Mouse (Mus musculus) heart, embryonic 14.5 days (tissue): ENCODE measurements around the gene Snx20. TPM values are rescaled to one million over a fixed set of nuclear protein-coding genes. Genes with fewer than 3 reads are reported as not detected.

ENCODE experiments used
- ATAC-seq: fragments of 200-750 bp; cut with Nextera tagmentation; 2 replicates; pipeline ENCODE4 v1.8.0; 2017; ENCODE audit warnings: low read depth, moderate TSS enrichment; ENCODE audit not compliant: insufficient number of reproducible peaks, insufficient read depth, low FRiP score
- H3K27ac ChIP-seq, 2 experiments: fragments of 200-500 bp in 1 of 2; fragments of 300-500 bp in 1 of 2; sonication (generic) in 1 of 2; replicated peaks in 1 of 2; 2 replicates each; pipeline ENCODE4 v1.5.1; 2012 to 2014; ENCODE audit warnings: low read depth in 2 of 2, low read length in 2 of 2, control low read depth in 1 of 2, mild to moderate bottlenecking in 1 of 2, mixed read lengths in 1 of 2; ENCODE audit not compliant: control insufficient read depth in 1 of 2, insufficient read depth in 1 of 2
- H3K27me3 ChIP-seq: fragments of 300-500 bp; sonication (generic); 2 replicates; pipeline ENCODE4 v1.6.1; 2014; ENCODE audit warnings: mild to moderate bottlenecking, low read length, control low read depth; ENCODE audit not compliant: control insufficient read depth, insufficient read depth
- H3K36me3 ChIP-seq: fragments of 300-500 bp; sonication (generic); 2 replicates; pipeline ENCODE4 v1.6.1; 2014; ENCODE audit warnings: mild to moderate bottlenecking, control low read depth, low read length, mixed read lengths; ENCODE audit not compliant: control insufficient read depth, insufficient read depth
- H3K4me1 ChIP-seq, 2 experiments: fragments of 200-500 bp in 1 of 2; fragments of 300-500 bp in 1 of 2; sonication (generic) in 1 of 2; 2 replicates each; pipeline ENCODE4 v1.6.1; 2012 to 2014; ENCODE audit warnings: low read length in 2 of 2, control low read depth in 1 of 2, mixed read lengths in 1 of 2; ENCODE audit not compliant: control insufficient read depth in 2 of 2, insufficient read depth in 2 of 2
- H3K4me2 ChIP-seq: fragments of 300-500 bp; sonication (generic); 2 replicates; pipeline ENCODE4 v1.6.1; 2014; ENCODE audit warnings: mild to moderate bottlenecking, low read length
- H3K4me3 ChIP-seq, 2 experiments: fragments of 200-500 bp in 1 of 2; fragments of 300-500 bp in 1 of 2; sonication (generic) in 1 of 2; 2 replicates each; pipeline ENCODE4 v1.5.1; 2012 to 2014; ENCODE audit warnings: low read length in 2 of 2, mild to moderate bottlenecking in 2 of 2, control low read depth in 1 of 2, low read depth in 1 of 2, moderate library complexity in 1 of 2; ENCODE audit not compliant: control insufficient read depth in 1 of 2, insufficient read depth in 1 of 2
- H3K9ac ChIP-seq: fragments of 300-500 bp; sonication (generic); 2 replicates; pipeline ENCODE4 v1.6.1; 2014; ENCODE audit warnings: mild to moderate bottlenecking, low read length
- H3K9me3 ChIP-seq: fragments of 300-500 bp; sonication (generic); 2 replicates; pipeline ENCODE4 v1.6.1; 2016; ENCODE audit warnings: low read length, control low read depth; ENCODE audit not compliant: control insufficient read depth
- WGBS: fragments of 180-500 bp; shearing (Covaris S2); extraction: QIAGEN DNeasy Blood & Tissue Kit; methylation state at CpG from one replicate; pipeline ENCODE4 v1.1.7; 2014; 5-methylcytosine and 5-hydroxymethylcytosine counted together
- polyA plus RNA-seq: library from polyadenylated mRNA; unstranded; fragments of >200 nt; fragmentation: Nextera tagmentation; extraction: Ambion mirVana; gene quantifications from 2 replicates; pipeline ENCODE4 v1.2.1, GENCODE M21; 2014

Snx20 gene
- polyA plus RNA-seq, 1 experiment from 2014 or later = 1.7 TPM

DNA sequence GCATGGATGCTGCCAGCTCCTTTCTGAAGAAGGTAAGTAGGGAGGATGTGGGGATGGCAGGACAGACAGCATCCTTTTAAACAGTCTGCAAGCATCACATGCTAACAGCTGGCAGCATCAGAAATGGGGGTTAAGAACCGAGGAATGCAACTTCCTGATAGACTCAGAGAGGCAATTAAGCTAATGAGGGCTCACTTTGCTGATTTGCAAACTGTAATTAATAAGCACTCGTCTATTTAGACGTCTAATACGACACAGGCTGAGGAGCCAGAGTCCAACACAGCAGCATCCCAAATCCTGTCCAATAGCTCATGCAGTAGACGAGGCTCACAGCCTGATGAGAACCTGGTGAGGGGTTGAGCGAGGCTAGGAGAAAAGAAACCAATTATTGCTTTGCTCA lies 25.7 kb downstream of the Snx20 start:
- Histone ChIP-seq H3K27ac (no peak overlapping the region), H3K27me3 (no peaks in the 10 kb centered on the region; the same call in 1 of the 2 replicates), H3K36me3 (no peaks in the 10 kb centered on the region), H3K9me3 (no peaks in the 10 kb centered on the region), H3K4me3 (no peak overlapping the region), H3K4me1 (peaks cover 0 to 3% of the 10 kb centered on the region in 2 experiments; a peak in 1 of 4 replicates), H3K9ac (no peak overlapping the region), H3K4me2 (no peak overlapping the region)
- WGBS = 77% methylated on average over 6 of the region's 6 CpGs
- no peak for ATAC-seq

DNA sequence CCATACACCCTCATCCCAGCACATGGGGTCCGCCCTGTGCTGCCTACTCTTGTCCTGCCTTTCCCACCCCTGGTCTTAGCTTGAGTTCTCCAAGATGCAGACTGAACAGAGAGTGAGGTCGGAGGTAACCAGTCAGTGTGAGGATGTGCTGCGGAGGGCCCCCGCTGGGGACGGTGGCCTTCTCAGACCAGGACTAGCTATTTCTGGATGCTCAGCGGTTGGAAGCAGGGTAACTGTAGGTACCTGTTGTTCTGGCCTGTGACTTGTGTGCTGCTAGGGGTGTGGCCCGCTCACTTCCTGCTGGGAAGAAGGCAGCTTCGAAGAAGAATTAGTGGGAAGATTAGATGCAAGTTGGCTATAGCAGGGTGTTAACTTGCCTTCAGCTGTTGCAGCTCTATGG lies 26.9 kb downstream of the Snx20 start:
- H3K4me1 ChIP-seq = peaks cover 4 to 5% of the 10 kb centered on the region in 2 experiments; a peak in 3 of 4 replicates
- H3K4me3 ChIP-seq = no peak overlapping the region
- H3K9me3 ChIP-seq = no peaks in the 10 kb centered on the region
- no peaks in the 10 kb centered on the region for H3K27me3 ChIP-seq
- no peak overlapping the region for H3K9ac ChIP-seq
- H3K4me2 ChIP-seq = no peak overlapping the region
- ATAC-seq = no peak
- no peak overlapping the region for H3K27ac ChIP-seq
- 68% methylated on average over 8 of the region's 8 CpGs for WGBS
- H3K36me3 ChIP-seq = no peaks in the 10 kb centered on the region

DNA sequence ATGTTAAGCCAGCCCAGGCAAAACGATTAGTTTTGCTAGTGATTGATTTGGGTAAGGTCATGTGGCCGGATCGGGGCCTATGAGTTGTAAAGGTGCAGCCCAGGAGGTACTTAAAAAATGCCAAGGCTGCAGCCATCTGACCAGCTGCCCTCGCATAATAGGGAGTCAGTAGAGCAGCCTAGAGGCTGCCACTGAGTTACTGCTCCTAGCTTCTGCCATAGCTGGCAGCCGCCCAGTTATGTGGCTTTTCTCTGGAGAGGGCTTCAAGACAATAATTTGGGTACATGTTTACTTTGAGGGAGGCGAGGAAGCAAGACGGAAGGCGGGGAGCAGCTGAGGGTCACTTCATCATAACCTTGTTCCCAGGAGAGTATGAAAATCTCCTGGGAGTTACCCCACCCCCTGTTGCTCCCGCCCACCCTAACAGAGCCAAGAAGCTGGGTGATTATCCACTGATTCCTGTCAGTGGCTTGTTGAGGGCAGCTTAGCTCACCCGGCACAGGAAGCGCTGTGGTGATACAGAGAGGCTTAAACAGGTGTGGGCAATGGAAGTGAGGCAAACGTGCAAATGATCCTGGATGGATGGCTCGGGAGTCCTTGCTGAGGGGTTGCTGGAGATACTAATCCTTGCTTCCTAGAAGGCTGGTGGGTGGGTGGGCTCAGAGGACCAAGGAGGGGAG lies 30.4 kb downstream of the Snx20 start:
- no peak overlapping the region for H3K27ac ChIP-seq

DNA sequence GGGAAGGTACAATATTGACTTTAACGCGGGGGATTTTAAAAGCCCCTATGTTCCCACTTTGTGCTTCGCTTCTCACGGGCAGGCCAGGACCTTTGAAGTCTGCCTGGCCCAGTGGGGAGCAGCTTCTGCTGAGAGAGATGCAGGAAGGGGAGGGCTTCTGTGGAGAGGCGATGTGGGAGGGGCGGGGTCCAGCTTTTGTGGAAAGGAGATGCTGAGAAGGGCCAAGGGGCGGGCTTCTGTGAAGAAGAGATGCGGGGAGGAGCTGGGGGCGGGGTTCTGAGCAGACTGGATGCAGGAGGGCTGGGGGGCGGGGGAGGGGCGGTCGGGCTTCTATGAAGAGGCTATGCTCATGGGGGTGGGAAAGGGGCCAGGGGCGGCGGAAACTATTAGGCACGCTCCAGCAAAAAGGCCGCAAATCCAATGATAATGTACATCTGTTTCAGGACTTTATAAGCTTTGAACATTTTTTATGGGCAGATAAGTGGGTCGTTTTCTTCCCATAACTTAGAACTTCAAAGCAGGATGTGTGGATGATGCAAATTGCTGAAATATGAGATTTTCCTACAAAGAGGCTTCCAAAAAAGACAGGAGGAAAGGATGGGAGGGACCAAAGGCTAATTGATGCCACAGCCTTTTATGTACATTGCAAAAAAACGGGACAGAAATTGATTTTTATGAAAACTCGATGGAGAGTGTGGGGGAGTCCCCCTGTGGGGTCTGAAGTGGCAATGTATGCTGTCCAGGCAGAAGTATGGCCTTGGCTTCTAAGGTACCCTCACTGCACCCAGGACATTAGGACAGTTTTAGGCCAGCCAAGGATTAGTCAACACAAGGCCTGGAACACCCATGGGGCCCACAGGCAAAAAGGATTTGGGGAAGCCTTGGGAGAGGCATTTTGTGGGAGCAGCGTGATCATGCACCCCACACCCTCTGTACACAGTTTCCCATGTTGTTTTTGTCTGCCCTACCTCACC lies 31.6 kb downstream of the Snx20 start:
- Histone ChIP-seq H3K4me3 (peak overlapping the region in 1 of 2 experiments; percentile 3; a peak in 2 of 4 replicates), H3K9ac (peak overlapping the region; percentile 7; the same call in 1 of the 2 replicates), H3K36me3 (no peaks in the 10 kb centered on the region), H3K4me1 (peaks cover 7% of the 10 kb centered on the region in 2 experiments; a peak in 3 of 4 replicates), H3K9me3 (peaks cover 7% of the 10 kb centered on the region), H3K27ac (no peak overlapping the region), H3K4me2 (peak overlapping the region; percentile 56), H3K27me3 (no peaks in the 10 kb centered on the region)
- peak; percentile 66 for ATAC-seq
- 16% methylated on average over 19 of the region's 20 CpGs for WGBS

More for the DNA sequence above, 30.4 kb downstream of the Snx20 start:
- no peak overlapping the region for H3K9ac ChIP-seq
- 63% methylated on average over 13 of the region's 13 CpGs for WGBS
- no peaks in the 10 kb centered on the region for H3K27me3 ChIP-seq
- no peaks in the 10 kb centered on the region for H3K36me3 ChIP-seq
- no peak overlapping the region for H3K4me2 ChIP-seq
- H3K9me3 ChIP-seq = peaks cover 7% of the 10 kb centered on the region
- H3K4me1 ChIP-seq = peaks cover 7% of the 10 kb centered on the region in 2 experiments; a peak in 3 of 4 replicates
- no peak for ATAC-seq
- no peak overlapping the region for H3K4me3 ChIP-seq

DNA sequence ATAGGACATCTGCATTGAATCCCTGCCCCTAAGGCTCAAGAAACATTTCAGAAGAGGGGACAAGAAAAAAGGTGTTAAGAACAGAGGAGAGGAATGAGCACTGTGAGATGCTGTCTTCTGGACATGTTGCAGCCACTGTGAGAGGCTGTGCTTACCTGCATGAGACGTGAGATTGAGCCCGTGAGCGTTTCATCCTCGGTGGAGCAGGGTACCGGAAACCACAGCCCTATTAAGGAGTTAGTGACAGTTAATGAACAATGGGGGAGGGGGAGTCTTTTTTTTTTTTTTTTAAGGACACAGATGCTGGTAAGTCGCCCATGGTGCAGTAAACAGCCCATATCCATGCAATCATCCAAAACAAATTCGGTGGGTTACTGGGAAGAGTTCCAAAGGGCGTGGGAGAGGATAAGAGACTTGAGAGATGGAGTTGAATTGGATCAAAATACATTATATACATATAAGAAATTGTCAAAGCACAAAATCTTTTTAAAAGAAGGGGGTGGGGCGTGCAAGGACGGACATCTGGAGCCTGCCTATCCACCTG lies 32.4 kb downstream of the Snx20 start:
- Histone ChIP-seq H3K4me2 (peak overlapping the region; percentile 56), H3K4me3 (peak overlapping the region in 1 of 2 experiments; percentile 3; a peak in 2 of 4 replicates), H3K36me3 (no peaks in the 10 kb centered on the region), H3K9ac (peak overlapping the region; percentile 7; the same call in 1 of the 2 replicates), H3K27ac (no peak overlapping the region), H3K27me3 (no peaks in the 10 kb centered on the region), H3K4me1 (peaks cover 7% of the 10 kb centered on the region in 2 experiments; a peak in 3 of 4 replicates), H3K9me3 (peaks cover 7% of the 10 kb centered on the region)
- ATAC-seq = no peak
- WGBS = 18% methylated on average over 10 of the region's 10 CpGs

DNA sequence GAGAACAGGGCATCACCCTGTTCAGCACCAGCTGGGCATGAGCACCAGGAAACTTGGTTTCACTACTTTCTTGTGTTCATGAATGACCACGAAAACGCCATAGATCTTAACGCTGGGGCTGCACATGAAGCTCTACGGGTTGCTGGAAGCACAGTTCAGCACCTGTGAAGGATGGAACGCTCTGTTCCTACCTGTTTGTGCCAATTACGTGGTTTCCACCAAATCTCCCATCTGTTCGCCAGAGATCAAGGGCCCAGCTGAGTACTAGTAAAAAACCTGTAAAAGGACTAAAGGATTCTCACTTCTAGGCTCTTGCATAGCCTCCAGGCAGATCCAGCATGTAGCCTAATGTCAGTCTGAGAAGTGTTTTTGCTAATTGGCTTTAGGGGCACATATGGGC lies 36.4 kb downstream of the Snx20 start:
- H3K27ac ChIP-seq = no peak overlapping the region
- H3K4me1 ChIP-seq = peaks cover 2 to 7% of the 10 kb centered on the region in 2 experiments; a peak in 3 of 4 replicates
- 87% methylated on average over 7 of the region's 7 CpGs for WGBS
- ATAC-seq = no peak
- no peak overlapping the region for H3K9ac ChIP-seq
- H3K4me2 ChIP-seq = no peak overlapping the region
- no peak overlapping the region for H3K4me3 ChIP-seq
- no peaks in the 10 kb centered on the region for H3K36me3 ChIP-seq
- peaks cover 7% of the 10 kb centered on the region for H3K9me3 ChIP-seq
- no peaks in the 10 kb centered on the region for H3K27me3 ChIP-seq

DNA sequence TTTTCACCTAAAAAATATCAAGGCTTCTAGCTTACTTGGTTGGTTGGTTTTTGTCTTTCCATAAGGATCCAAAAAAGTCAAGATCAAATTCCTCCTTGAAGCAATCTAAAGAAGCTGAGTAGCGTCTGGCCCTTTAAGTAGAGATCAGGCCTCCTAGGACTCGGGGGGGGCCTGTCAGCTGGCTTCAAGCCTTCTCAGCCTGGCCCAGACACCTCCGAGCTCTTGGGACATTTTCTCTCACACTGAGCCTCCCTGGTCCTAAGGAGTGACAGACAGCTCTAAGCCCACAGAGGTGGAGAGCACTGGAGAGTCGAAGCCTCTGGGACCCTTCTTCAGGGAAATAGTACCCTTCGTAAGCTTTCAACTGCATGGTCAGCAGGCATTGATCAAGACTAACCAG lies 37.4 kb downstream of the Snx20 start:
- ATAC-seq = no peak
- no peaks in the 10 kb centered on the region for H3K36me3 ChIP-seq
- no peak overlapping the region for H3K4me3 ChIP-seq
- no peaks in the 10 kb centered on the region for H3K27me3 ChIP-seq
- H3K27ac ChIP-seq = no peak overlapping the region
- peaks cover 0 to 5% of the 10 kb centered on the region in 2 experiments; a peak in 1 of 4 replicates for H3K4me1 ChIP-seq
- WGBS = 65% methylated on average over 5 of the region's 5 CpGs
- H3K9ac ChIP-seq = no peak overlapping the region
- no peak overlapping the region for H3K4me2 ChIP-seq
- peaks cover 7% of the 10 kb centered on the region for H3K9me3 ChIP-seq
